Mouse (Mus musculus) adrenal gland, adult (tissue): ENCODE results near the gene Fgf9.
A peak's percentile ranks its signal among the peaks of the same experiment; 100 is the strongest.

Experiments
- DNase-seq, 2 experiments: peaks; one replicate each; pipeline ENCODE4 v3.0.0; 2022 to 2023; ENCODE audit warnings: low spot score in 1 of 2; ENCODE audit not compliant: inconsistent age in 2 of 2

Fgf9 gene

DNA sequence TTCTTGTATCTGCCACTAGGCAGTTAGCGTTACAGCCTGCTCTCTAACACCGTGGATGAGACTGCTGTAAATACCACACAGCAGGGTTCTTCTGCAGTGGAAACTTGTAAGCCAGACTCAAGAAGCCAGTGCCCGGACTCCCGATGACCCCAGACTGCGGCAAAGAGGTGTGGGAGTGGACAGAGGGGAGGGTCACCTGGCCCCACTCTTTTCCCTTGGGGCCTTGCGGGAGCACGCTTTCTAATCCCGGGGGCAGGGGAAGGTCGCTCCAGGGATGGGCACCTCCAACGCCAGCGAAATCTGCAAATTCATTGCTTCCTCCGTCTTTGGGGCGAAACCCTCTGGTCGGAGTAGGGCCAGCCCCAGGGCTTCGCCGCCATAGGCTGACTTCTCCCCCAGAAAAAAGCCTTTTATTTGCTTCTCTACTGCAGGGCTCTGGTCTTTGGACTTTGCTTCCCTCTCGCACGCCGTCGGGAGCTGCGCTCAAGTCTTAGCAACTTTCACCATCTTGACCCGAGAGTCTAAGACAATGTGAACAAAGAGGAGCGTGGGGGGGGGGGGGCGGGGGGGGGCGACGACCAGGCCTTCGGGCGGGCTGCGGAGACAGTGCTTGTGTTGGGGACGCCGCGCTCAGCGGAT lies at the start of gene Fgf9:
Gene Fgf9 (plus strand): TSS at position 67 of the 639 bp plus-strand sequence.
- peak; percentile 54 to 89 for DNase-seq

DNA sequence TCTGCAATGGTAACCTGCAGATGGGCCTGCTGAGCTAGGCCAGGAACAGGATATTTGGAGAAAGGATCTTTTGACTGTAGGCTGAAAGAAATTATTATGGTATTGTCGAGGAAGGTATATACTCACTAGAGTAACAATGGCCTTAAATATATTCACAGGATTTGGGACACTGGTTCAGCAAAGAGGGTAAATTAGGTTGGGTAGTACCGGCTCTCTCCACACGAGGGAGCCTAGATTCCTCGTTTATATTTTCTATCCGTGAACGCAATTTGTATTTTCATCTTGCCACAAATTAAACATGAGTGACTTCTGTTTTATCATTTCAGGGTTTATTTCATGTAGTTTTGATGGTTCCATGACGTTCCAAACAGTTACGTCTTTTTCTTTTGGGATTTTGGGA lies 35.8 kb upstream of the Fgf9 start:
- peak; percentile 40 to 89 for DNase-seq

DNA sequence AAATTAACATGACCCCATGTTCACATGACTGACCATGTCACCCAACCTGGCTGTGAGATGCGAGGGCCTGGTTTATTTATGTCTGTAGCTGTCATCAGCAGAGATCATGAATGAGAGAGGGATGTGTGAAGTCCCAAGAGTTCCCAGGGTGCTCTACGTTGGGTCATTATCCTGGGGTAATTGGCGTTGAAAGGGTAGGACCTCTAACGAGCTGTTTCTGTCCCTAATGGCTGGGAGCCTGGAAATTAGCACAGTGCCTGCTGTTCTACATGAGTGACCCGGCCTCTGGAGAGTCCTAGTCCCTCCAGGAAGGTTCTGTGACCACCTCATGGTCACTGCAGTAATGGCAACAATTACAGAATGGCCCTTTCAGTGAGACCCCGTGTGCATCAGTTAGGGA lies 34.2 kb upstream of the Fgf9 start:
- no peak for DNase-seq

DNA sequence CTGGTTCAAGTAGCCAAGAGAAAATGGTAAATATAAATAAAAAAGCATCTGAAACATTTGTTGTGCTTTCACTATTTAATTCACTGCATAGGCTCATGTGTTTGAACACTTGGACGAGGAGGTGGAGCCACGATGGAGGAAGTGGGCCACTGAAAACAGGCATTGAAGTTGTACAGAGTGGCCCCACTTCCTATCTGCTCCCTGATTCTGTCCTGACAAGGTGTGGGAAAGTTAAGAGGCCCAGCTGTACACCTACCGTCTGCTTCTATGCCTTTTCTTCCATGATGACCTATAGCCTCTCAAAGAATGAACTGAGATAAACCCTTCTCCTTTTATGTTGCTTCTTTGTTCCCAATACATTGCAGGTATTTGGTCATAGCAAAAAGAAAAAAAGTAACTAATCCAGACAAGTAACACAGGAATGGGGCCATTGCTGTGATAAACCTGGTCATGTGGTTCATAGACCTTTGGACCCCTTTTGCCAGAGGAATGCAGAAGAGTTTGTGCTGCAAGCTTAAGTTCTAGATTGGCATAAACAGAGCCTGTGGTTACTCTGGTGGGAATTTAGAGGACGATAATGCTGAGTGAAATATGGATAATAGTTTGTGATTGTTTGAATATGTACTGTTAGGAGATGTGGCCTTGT lies 23.6 kb upstream of the Fgf9 start:
- no peak for DNase-seq

DNA sequence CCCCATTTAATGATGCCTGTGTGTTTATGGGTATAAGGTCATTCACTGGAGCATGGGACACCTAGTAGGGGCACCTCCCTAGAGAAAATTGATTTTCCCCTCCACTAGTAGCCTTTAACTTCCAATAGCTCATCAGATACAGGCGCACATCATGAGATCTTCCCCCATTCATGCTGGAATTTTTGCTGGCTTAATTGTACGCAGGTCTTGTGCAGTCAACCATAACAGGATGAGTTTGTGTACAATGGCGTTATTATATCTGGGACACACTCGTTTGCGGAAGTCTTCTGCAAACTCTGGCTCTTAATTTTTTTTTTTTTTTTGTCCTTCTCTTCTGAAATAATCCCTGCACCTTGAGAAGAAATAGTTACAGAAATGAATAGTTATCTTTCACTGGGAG lies 19.7 kb upstream of the Fgf9 start:
- DNase-seq: no peak

DNA sequence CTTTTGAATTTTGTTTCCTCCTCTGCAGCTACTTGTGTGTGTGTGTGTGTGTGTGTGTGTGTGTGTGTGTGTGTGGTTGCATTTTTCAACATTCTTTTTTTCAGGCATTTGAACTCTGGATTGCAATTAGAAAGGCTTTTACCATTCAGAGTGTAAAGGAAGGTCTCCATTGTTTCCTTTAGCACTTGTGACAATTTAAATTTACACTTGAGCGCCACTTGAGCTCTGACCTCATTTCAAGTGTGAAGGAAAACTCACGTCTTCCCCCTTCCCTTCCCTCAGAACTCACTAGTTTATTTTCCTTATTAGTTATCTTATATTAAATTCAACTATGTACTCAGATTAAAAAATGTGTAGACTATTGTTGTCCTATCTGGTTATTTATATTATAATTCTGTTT lies 2.8 kb upstream of the Fgf9 start:
- DNase-seq: no peak

DNA sequence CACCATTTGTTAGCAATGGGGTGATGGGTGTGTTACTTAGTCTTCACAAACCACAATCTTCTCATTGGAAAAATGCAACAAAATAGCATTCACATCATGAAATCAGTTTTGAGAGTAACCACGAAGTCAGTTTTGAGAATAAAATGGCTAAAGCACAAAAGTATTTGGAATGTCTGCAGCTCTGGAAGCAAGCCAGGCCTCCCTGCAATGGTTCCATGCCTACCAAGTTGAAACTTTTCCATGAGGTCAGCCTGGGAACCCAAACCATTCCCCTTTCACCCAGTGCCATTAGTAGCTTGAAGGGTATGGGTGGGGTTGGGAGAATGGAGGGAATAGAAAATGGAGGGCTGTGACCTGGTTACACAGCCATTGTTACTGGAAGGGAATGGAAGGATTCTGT lies 1.7 kb upstream of the Fgf9 start:
- DNase-seq: peak; percentile 32 to 67

DNA sequence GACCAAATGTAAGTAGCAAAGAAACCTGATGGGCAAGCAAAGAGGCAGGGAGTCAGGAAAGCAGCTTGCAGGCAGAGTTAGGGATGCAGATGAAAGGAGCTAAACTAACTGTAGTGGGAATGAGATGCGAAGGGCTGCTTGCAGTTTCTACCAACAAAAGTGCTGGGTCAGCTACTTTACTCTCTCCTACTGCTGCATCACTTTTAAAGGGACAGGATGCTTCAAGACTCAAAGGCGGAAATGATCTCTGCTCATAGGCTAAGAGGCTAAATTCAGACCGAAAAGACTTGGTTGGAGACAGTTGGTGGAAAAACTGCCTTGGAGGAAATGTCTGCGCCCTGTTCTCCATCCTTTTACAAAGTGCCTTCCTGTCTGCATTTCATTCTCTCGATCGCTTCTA lies 420 bp upstream of the Fgf9 start:
- DNase-seq: peak in 1 of 2 experiments; percentile 62

DNA sequence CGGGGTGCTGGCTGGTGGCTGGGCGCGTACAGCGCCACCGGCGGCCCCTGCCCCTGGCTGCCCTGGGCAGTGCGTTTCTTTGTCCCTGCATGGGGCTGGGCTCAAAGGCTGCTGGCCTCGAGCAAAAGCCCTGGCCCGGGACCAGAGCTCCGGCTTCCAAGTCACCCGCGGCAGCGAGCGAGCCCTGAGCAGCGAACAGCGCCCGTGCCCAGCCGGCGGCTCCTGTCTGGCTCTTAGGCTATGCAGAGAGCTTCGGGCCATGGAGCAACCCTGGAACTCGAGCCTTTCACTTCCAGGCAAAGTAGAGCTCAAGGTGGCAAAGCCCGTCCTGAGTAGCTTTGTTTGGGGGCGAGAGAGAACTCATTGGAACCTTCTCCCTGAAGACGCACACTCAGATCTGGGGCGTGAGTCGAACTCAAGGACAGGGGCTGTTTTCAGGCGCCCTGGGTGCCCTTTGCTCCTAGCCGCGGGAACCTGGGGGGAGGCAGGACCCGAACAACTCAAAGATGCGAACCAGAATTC lies 834 bp downstream of the Fgf9 start:
- DNase-seq: peak; percentile 79 to 94

DNA sequence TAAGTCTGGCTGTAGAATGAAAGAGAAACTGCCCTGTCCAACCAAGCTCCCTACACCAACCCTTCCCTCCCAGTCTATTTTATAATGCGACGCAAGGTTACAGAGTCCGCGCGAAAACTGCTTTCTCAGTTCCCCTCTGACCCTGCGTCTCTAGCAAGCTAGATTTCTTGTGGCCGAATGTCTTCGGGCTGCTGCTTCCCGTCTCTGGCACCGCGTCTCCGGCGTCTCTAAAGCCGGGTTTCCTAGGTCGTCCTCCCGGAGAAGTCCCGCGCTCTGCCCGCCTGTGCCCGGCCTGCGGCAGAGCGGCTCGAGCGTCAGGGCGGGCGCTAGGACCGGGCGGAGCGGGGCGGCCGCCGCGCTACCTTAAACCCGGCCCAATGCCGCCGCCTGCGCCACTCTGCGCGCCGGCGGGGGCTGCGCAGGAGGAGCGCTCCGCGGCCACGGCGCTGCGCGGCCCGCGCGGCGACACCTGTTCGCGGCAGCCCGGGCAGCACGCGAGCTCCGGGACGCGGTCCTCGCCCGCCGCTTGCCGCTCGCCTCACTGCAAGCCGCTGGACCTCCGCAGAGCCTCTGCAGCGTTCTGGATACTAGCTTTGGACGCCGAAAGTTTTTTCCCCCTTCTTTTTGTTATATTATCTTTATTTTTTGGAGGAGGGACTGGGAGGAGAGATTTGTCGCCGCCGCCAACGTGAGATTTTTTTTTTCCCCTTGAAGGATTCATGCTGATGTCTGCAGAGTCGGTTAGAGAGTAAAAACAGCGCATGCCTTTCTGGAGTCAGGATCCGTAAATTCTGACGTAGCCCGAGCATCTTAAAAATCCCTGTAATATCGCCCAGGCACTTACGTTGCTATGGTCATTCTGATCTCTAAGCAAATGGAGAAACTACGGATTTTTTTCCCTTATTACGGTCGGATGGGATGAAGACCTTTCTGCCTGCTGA lies 1.8 kb downstream of the Fgf9 start:
- peak; percentile 87 to 94 for DNase-seq

DNA sequence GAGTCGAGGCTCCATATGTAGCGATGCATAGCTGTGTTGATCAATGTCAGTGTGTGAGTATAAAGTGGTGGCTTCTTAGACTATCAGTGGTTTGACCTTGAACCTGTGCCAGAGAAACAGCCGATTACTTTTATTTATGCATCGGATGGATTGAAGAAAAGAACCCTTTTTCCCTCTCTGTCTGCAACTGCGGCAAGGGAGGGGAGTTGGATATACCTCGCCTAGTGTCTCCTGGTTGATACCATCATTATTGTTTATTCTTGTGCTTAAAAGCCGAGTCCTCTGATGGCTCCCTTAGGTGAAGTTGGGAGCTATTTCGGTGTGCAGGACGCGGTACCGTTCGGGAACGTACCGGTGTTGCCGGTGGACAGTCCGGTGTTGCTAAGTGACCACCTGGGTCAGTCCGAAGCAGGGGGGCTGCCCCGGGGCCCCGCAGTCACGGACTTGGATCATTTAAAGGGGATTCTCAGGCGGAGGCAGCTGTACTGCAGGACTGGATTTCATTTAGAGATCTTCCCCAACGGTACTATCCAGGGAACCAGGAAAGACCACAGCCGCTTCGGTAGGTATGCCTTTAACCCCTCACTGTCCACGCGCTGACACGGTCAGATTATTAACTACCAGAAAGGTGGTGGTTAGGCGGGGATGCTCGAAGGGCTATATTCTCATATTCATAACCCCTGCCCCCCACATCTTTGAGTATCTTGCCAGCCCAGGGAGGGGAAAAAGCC lies 2.6 kb downstream of the Fgf9 start:
- DNase-seq: peak; percentile 55 to 90

DNA sequence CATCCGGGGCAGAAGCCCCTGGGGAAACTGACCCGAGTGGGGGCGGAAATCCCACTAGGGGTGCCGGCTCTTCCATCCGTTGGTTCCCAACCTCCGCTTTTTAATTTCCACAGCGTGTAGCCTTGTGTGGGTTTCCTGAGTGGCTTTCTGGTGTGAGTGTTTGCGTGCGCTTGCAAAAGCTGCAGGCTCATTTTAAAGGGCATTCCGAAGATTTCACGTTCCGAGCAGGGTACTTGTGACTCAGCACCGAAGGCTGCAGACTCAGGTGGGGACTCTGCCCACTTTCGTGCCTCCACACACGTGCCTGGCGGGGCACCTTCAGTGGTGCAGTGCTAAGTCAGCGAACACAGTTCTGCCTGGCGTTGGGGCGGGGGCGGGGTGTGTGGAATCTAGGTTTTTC lies 3.6 kb downstream of the Fgf9 start:
- peak; percentile 57 to 87 for DNase-seq

DNA sequence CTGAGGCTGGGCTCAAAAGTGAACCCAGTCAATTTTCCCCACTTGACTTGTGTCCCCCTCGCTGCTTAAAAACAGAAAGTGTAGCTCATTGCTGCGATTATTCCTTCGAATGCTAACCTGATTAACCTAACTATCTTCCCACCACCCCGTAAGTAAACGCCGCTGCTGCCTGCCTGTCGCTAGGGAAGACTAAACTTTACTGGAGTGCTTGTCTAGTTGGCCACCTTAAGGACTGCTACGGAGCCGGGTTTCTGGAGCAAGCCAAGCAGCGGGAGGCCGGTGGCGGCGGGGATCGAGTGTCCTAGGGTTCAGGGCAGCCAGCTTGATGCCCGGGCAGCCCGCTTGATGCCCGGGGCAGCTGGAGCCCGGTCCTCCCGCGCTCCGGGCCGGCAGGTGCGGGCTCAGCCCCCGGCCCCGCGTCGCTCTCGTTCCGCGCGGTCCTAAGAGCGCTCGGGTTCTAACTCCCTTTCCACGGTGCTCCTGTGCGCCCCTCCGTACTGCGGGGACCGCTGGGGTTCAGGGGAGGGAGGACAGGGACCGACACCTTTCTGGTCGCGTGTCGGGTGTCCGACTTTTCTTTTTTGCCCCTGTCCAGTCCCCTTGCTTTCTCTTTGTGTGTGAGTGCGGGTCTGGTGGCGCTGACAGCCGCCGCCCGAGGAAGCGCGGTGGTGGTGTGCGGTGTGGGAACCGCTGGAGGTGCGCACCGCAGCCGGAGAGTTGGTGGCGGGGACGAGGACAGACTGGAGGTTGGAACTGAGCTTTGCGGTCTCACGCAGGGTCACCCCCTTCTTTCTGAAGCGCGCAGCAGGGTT lies 4.5 kb downstream of the Fgf9 start:
- peak; percentile 60 to 88 for DNase-seq

DNA sequence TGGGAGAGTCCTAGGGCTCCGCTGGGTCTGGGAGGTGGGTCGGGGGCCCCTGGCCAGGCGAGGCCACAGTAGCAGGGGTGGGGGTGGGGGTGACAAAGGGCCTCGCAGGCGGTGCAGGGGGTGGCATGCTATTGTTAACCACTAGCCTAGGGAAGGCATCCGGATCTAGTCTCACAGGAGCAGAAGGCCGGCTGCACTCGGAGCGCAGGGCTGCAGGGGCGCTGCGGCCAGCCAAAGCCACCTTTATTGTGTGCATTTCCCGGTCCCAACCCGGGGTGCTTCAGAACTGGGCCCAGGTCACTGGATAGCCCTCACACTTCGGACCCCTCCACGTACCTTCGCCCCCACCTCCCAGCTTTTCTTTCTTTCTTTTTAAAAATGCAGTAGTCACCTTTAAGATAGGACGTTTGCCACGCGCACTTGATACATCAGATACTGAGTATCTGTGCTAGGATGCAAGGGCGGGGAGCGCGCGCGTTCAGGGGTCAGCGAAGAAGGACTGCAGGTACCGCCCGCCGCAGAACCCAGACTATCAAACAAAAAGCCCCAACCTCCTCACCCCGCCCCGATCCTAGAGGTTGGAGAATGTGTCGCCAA lies 5.2 kb downstream of the Fgf9 start:
- DNase-seq: peak; percentile 58 to 86

DNA sequence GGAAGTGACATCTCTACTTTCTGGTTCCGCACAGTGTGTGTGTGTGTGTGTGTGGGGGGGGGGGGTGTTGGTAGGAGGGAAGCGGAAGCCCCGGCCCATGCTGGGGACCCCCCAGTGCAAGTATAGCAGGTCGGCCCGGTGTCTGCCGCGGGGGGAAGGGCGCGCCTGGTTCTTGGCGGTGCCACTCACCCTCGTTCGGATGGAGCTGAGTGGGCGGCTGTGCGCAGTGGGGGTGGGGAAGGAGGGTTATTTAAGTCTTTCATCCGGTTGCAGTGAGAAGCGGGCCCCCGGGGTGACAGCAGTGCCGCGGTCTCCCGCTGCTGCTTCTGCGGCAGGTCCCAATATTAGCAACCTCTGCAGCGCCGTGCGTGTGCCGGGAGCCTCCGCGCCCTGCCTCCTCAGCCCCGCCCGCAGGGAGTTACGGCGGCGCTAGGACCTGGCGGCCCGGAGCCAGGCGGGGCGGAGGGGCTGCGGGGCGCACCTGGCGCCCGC lies 5.7 kb downstream of the Fgf9 start:
- DNase-seq: peak; percentile 72 to 83

DNA sequence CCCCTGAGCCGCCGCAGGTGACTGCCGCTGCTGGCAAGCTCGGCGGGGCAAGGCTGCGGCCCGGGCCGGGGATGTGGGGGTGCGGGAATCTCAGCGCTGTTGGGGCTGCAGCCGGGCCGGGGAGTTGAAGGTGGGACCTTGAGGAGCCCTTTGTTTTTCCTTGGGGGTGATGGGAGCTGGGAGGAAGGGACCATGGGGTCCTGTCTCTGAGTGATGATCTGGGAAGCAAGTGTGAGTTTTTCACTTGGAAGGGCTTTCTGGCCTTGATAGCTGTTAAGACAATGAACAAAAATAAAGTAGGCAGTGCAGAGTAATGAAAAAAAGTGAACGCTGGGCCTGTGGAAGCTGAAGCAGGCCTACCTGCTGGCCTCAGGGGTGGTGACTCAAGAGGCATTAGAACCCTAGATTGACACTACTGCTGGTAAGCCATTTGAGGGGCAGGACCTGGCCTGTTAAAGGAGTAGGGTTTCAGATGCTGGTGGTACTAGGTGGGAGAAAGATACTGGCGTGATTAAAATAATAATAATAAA lies 6.4 kb downstream of the Fgf9 start:
- peak; percentile 44 to 76 for DNase-seq

DNA sequence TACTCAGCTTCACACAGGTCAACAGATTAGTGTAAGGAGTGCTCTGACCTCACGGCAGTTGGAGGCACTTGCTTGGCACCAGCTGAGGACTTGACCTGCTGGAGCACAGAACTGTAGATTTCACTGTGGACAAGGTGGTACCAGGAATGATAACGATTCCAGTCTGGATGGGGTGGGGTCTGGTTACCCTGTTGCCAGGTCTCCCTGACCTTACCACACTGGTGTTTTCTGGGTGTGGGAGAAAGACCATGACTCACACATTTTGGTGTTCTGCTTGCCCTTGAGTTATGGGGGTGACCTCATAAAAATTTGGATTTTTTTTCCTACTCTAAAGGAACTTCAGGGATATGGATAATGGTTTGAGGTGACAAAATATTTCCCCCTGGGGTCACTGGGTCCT lies 9.1 kb downstream of the Fgf9 start:
- DNase-seq: peak in 1 of 2 experiments; percentile 74

DNA sequence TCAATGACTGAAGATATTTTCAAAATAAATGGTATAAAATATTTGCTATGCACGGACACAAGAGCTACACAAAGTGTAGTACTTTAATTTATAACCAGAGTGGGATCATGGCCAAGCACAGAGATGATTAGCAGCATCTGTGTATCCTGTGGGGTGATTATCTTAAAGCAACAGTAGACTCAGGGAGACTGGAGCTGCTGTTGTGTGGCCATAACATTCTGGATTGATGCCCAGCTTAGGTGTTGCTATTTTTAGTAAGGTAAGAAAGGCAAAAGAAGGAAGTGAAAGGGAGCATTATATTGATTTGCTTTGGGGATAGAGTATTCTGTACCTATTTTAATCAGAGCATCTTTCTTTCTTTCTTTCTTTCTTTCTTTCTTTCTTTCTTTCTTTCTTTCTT lies 11.6 kb downstream of the Fgf9 start:
- DNase-seq: no peak

DNA sequence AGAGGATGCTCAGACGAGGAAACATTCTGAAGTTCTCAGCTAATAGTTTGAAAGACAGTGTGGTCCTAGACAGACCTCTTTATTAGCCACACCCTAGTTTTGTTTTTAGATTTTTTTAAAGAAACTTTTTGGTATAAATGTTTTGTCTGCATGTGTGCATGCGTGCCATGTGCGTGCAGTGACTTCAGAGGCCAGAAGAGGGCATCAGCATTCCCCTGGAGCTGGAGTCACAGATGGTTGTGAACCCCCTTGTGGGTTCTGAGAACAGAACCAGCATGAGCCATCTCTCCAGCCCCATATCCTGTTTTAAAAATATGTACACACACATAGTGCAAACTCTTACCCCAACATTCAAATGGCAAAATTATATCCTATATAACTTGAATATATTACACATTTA lies 13.9 kb downstream of the Fgf9 start:
- DNase-seq: no peak
